Mouse (Mus musculus) left cerebral cortex, postnatal 10 days (tissue): ENCODE results near the gene Lix1l. TPM values are rescaled to one million over a fixed set of nuclear protein-coding genes. Genes with fewer than 3 reads are reported as not detected.

Experiments
- DNase-seq, 2 experiments: peaks; one replicate each; pipeline ENCODE4 v3.0.0; 2021 to 2022; ENCODE audit warnings: low spot score in 2 of 2, mixed read lengths in 1 of 2; ENCODE audit errors: extremely low spot score in 1 of 2
- intact Hi-C: fragments of 180-260 bp; cut with DNase I; formaldehyde crosslinking; loops from one replicate; pipeline ENCODE4 v1.15.1; 2025
- total RNA-seq, 2 experiments: library from RNA; stranded (reverse); gene quantifications; 2 replicates each; pipeline ENCODE4 v1.2.3; 2021

The Lix1l gene
- total RNA-seq, 2 experiments from 2014 or later = 26.5 to 27.1 TPM

DNA sequence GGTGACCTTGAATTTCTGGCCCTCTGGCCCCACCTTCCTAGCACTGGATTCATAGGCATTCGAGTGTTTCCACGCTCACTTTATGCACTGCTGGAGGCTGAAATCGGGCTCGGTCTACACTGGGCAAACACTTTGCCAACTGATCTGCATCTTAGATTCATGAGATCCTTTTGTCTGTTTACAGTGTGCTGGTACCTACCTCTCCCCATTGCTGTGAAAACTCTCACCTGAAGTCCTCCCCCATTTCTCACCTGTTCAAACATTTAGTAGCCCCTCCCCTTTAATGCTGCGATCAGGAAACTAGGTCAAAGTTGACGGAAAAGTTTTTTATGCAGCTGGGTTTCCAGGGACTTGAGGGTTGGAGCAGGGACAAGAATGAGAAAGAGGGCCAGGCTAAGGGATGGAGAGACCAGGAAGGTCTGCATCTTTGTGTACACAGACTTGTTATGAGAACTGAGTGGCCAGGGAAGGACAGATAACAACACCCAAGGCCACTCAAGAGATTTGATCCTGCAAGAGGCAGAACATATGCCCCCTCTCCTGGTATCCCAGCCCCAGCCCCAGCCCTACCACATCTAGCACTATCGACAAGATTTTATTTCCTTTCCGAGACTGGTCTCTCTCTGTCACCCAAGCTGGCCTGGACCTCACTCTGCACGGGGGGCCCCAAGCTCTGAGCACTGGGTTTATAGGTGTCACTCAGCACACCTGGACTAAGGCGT, 36.9 kb upstream of the Lix1l start:
- intact Hi-C loops = no loop called here

GRCm38 (mm10) chr3:96564633-96565032, 36.3 kb upstream of the Lix1l start:
- intact Hi-C loops = no loop called here
- no peak for DNase-seq

More for the DNA sequence above, 36.9 kb upstream of the Lix1l start:
- DNase-seq = no peak

GRCm38 (mm10) chr3:96565105-96565504, 35.8 kb upstream of the Lix1l start:
- intact Hi-C loops = no loop called here
- DNase-seq = no peak

GRCm38 (mm10) chr3:96566661-96567450, 34.1 kb upstream of the Lix1l start:
- intact Hi-C loops = no loop called here
- no peak for DNase-seq

DNA sequence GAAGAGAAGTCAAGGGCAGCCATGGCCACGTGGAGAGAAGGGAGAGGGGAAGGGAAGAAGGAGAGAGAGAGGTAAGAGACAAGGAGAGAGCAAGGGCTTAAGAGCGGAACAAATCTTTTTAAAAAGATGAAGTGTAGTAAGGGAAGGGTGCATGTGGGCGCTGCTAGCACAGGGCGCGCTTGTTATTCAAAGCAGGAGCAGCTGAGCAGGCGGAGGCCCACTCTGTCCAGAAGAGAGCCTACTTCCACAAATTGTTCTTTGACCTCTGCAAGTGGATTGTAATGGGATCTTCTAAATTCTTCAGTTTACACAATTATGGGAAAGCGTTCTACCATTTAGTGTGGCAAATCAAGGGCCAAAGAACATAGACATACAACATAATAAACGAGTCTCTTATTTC, 32.3 kb upstream of the Lix1l start:
- DNase-seq = no peak
- intact Hi-C loops = no loop called here

GRCm38 (mm10) chr3:96569506-96569905, 31.4 kb upstream of the Lix1l start:
- no peak for DNase-seq

GRCm38 (mm10) chr3:96569966-96570605, 30.9 kb upstream of the Lix1l start:
- intact Hi-C loops = no loop called here
- no peak for DNase-seq

More at GRCm38 (mm10) chr3:96569506-96569905, 31.4 kb upstream of the Lix1l start:
- intact Hi-C loops = no loop called here

GRCm38 (mm10) chr3:96570643-96571042, 30.3 kb upstream of the Lix1l start:
- intact Hi-C loops = no loop called here

DNA sequence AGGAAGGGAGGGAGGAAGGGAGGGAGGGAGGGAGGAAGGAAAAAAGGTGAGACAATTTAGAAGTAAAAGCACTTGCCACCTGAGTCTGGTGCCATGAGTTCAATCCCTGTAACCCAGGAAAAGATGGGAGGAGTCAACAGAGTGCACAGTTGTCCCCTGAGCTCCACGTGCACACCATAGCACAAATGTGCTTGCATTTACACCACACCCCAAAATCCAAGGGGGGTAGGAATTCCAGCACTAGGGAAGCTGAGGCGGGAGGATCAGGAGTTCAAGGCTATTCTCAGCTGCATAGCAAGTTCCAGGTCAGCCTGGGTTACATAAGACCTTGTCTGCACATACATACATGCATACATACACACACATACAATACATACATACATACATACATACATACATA, 29.6 kb upstream of the Lix1l start:
- intact Hi-C loops = no loop called here
- no peak for DNase-seq

More at GRCm38 (mm10) chr3:96570643-96571042, 30.3 kb upstream of the Lix1l start:
- no peak for DNase-seq

DNA sequence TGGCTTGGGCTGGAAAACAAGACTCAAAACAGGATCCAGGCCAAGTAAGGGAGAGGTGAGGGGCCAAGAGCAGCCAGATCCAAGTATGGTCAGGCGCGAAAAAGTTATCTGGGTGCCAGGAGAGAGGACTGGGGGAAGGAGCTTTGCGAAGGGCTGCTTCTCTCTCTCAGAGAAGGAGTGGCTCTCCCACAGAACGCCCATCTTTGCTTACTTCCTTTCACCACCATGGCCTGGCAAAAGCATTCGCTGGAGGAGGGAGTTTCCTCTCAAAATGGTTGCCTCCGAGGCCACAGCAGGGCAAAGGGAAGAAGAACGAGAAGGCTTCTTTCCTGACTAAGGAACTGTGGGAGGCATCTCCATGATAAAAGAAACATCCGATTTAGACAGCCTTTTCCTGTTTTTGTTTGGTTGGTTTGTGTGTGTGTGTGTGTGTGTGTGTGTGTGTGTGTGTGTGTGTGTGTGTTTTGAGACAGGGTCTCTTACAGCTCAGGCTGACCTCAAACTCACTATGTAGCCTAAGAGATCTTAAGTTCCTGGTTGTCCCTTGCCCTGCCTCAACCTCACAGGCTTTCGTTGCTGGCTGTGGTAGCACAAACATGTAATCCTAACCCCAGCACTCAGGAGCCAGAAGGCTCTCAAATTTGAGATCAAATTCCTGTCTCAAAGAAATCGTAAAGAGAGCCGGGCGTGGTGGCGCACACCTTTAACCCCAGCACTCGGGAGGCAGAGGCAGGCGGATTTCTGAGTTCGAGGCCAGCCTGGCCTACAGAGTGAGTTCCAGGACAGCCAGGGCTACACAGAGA, 28.9 kb upstream of the Lix1l start:
- intact Hi-C loops = no loop called here
- DNase-seq = no peak

GRCm38 (mm10) chr3:96573611-96574511, 27.1 kb upstream of the Lix1l start:
- no peak for DNase-seq
- intact Hi-C loops = no loop called here

GRCm38 (mm10) chr3:96575272-96575984, 25.5 kb upstream of the Lix1l start:
- intact Hi-C loops = no loop called here

DNA sequence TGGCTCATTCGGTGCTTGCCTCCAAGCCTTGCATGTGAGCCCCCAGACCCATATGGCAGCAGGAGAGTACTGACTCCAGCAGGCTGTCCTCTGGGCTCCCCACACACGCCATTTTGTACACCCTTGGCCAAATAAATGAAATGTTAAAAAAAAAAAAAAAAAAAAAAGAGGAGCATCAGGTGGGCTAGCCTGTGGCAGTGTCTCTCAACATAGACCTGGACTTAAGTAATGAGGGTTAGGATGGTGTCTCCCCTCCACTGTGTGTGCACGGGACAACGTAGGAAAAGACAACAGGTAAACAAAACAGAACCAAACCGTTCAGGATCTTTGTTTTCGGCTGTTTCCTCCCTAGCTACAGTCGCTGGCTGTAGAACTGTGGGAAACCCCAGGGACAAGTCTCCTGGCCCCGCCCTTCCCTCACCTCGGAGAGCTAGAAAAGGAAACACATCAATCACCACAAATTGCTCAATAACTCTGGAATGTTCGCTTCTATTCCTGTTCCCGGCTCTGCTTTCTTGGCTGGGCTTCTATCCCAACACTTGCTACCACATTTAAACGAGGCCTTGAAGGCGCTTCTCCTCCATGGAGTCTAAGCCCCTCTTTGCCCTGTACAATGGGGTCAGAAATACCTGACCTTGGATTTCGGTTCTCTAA, 24.8 kb upstream of the Lix1l start:
- peak in 1 of 2 experiments; percentile 78 for DNase-seq
- intact Hi-C loops = loop anchor here (1.0 kb wide), 1 partner anchor 25 kb away; no protein-coding TSS in a partner anchor

More at GRCm38 (mm10) chr3:96575272-96575984, 25.5 kb upstream of the Lix1l start:
- no peak for DNase-seq

DNA sequence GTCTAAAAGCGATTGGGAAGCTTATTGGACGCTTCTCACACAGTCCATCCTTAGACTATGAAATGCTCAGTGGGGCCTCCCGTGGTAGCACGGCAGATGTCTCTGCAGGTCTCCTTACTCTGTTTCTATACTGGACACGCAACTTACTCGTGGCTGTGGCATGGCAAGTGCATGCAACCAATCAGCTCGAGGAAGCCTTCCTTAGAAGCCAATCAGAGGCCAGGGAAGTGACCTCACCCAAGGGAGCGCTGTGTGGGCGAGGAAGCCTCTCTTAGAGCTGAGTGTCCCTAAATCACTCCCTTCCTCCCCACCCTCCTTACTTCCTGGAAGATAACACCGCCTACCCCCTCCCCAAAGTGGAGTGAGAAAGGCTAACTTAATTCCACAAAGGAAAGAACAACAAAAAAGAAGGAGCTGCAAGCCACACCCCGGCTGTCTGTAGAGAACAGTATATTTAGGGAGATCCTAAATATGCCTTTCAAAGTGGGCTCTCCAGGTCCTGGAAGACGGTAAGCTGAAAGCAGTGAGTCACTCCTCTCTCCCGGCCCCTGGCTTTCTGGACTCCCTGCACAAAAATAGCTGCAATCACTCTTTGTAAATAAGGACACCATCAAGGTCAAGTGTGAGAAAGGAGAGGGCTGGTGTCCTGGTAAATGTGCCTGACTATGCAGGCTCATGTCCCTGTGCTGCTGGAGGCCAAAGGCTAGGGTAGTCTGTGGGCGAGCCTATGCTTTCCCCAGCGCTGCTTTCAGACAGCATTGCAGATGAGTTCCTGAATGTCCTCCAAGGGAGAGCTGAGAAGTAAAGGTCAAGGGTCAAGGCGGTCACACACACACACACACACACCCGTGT, 24.0 kb upstream of the Lix1l start, which contains the start of gene Gm16253:
Gene Gm16253 (plus strand): TSS at position 295 of the 852 bp plus-strand sequence.
- intact Hi-C loops = loop anchor here (1.0 kb wide), 1 partner anchor 26 kb away; no protein-coding TSS in a partner anchor
- peak; percentile 90 to 92 for DNase-seq

DNA sequence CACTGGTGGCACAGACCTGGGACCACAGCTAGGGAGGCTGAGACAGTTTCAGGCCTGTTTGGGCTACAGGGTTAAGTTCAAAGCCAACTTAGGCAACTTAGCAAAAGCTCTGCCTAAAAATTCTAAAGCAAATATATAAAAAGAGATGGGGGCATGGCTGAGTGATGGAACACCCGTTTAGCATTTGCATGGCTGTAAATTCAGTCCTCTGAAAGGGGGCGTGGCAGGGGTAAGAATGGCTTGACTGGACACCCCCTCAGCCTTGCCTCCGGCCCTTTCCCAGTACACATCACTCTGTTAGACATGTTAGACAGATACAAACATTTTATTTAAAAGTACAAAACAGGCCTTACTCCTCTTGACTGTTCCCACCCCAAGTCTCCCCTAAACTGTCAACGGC, 23.4 kb upstream of the Lix1l start:
- intact Hi-C loops = no loop called here
- no peak for DNase-seq
